Mouse (Mus musculus) brain, embryonic 14.5 days (tissue): ENCODE measurements around the gene Fstl4. TPM values are rescaled to one million over a fixed set of nuclear protein-coding genes. Genes with fewer than 3 reads are reported as not detected.

Experiments
- DNase-seq: peaks from one replicate; pipeline ENCODE4 v3.0.0-alpha.2; 2011; ENCODE audit warnings: low read depth
- CTCF ChIP-seq: fragments of 200-500 bp; IDR thresholded peaks from 2 replicates; pipeline ENCODE4 v1.5.1; 2012; ENCODE audit warnings: inconsistent platforms, mild to moderate bottlenecking, moderate library complexity, borderline replicate concordance; ENCODE audit not compliant: insufficient read depth, insufficient read length; ENCODE audit errors: extremely low read depth
- POLR2A ChIP-seq: fragments of 200-500 bp; IDR thresholded peaks from 2 replicates; pipeline ENCODE4 v1.6.1; 2012; ENCODE audit warnings: mild to moderate bottlenecking, inconsistent platforms, borderline replicate concordance; ENCODE audit not compliant: poor library complexity, insufficient read depth, insufficient read length, severe bottlenecking; ENCODE audit errors: extremely low read depth
- polyA plus RNA-seq: library from polyadenylated mRNA; depleted of rRNA; stranded (reverse); fragments of >200 nt; gene quantifications from 2 replicates; pipeline ENCODE4 v1.2.3, GENCODE M21; 2012

Gene Fstl4
- polyA plus RNA-seq, 1 experiment = 3.1 TPM

DNA sequence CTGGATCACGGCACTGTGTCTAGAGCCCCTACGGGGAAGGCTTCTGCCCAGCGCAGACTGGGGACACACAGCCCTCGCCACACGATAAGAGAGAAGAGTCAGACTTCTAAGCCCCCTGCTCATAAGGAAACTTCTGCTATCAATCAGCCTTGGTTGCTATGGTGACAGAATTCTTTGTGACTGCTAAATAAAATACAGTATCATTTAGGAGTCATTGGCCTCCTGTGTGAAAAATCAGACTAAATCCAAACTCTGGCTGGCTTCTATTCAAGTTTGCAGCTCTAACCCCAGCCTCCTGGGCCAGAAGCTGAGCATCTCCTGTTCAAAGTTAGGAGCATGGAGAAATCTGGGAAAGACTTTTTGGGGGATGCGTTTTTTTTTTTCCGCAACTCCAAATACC lies 238.9 kb downstream of the Fstl4 start:
- TF ChIP-seq CTCF = no peak
- no peak for DNase-seq

GRCm38 (mm10) chr11:53003811-53004210 lies 239.4 kb downstream of the Fstl4 start:
- no peak for DNase-seq
- no peak for TF ChIP-seq CTCF

DNA sequence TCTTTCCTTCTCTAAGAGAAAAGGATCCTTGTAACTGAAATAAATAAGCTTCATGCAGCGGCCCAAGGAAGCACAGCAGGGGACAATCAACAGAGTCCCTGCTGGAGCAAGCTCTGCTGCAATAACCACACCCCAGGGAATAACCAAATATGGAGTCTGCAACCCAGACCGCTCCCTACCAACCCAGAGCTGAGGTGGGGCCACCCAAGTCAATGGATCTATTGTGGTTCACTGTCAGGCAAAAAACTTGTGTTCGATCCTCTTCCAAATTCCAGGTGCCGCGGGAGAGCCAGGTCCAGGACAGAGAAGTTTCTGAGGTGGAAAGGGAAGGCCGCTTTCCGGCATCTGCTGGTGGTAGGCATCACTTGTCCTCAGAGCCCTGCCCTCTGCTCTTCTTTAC lies 245.2 kb downstream of the Fstl4 start:
- DNase-seq = no peak
- no peak for TF ChIP-seq CTCF
- no peak for TF ChIP-seq POLR2A

DNA sequence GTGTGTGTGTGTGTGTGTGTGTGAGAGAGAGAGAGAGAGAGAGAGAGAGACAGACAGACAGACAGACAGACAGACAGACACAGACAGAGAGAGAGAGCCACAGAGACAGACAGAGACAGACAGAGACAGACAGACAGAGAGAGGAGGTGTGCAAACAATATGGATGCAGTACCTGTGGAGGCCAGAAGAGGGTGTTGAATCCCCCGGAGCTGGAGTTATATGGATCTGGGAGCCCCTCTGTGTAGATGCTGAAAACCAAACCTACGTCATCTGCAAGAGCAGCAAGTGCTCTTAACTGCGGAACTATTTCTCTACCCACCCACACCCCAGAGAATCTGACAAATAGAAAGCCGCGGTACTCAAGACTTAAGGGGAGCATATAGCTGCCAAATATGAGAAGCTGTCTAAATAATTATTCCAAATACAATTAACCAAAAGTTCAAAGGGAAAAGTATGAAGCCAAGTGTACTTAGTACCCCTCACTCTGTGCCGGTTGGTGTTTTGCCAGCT lies 247.6 kb downstream of the Fstl4 start:
- no peak for DNase-seq
- TF ChIP-seq CTCF (peak; percentile 39; the same call in 1 of the 2 replicates), POLR2A (no peak)

- DNase-seq = no peak
- no peak for TF ChIP-seq POLR2A
- no peak for TF ChIP-seq CTCF
These were observed 249.5 kb downstream of the Fstl4 start for GRCm38 (mm10) chr11:53013906-53014305.

- DNase-seq = no peak
- TF ChIP-seq POLR2A (no peak), CTCF (no peak)
These were observed 252.1 kb downstream of the Fstl4 start for GRCm38 (mm10) chr11:53016358-53017021.

DNA sequence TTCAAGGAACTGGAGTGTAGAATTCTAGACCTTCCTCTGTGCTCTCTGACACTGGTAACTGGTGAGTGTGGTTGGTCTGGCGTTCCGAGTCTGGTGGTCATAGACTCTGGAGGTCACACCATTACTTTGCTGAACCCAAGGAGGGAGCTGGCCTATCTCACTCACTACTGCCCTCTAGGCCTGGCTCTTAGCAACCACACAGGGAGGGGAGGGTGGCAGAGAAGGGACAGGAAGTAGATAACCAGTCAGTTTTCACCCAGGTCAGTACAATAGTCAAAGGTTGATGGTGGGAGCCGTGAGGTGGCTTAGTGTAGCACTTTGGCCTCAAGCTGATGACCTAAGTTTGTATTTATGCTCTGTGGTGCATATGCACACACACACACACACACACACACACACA lies 255.1 kb downstream of the Fstl4 start:
- no peak for DNase-seq
- peak; percentile 10; the same call in 1 of the 2 replicates for TF ChIP-seq CTCF
- TF ChIP-seq POLR2A = no peak

GRCm38 (mm10) chr11:53024403-53024802 lies 260.0 kb downstream of the Fstl4 start:
- no peak for DNase-seq
- TF ChIP-seq POLR2A (no peak), CTCF (no peak)

DNA sequence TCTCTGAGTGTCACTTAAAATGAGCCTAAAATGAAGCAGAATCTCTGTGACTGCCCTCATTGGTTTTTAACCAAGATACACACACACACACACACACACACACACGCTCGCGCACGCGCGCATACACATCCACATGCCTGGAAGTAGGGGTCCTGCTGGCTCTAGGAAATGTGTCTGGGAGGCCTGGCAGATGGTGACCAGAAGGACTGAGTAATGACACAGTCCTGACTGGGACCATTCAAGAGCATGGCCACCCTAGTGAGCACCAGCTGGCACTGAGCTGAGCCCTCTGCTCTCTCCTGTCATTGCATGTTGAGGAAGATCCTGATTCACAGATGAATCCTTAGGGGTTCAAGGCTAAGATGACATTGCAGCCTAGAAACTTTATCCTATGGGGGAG lies 261.3 kb downstream of the Fstl4 start:
- DNase-seq = no peak
- TF ChIP-seq CTCF (no peak), POLR2A (no peak)

GRCm38 (mm10) chr11:53028421-53029168 lies 264.2 kb downstream of the Fstl4 start:
- TF ChIP-seq CTCF = no peak
- no peak for TF ChIP-seq POLR2A
- no peak for DNase-seq

- TF ChIP-seq POLR2A (no peak), CTCF (no peak)
- DNase-seq = no peak
These were observed 267.3 kb downstream of the Fstl4 start for GRCm38 (mm10) chr11:53031777-53032176.

DNA sequence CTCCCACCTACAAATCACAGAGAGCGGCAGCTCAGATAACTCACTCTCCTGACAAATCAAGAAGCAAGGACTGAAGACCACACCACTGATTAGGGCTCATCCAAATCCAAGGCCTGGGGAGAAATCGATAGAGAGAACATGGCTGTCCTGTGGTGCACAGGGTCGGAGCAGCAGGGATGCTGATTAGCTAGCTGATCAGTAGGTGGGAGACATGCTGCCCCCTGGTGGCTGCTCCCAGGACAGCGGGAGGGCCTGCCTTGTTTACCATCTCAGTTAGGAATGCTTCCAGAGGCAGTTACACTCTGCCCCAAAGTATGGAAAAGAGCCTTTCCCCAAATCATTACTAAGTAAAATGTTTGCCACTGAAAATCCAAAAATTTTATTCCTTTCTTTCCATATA lies 267.9 kb downstream of the Fstl4 start:
- TF ChIP-seq POLR2A (no peak), CTCF (peak; percentile 97)
- DNase-seq = peak; percentile 85
